16 mouse cellular contexts compared by ENCODE assay signal in the genomic region with DNA sequence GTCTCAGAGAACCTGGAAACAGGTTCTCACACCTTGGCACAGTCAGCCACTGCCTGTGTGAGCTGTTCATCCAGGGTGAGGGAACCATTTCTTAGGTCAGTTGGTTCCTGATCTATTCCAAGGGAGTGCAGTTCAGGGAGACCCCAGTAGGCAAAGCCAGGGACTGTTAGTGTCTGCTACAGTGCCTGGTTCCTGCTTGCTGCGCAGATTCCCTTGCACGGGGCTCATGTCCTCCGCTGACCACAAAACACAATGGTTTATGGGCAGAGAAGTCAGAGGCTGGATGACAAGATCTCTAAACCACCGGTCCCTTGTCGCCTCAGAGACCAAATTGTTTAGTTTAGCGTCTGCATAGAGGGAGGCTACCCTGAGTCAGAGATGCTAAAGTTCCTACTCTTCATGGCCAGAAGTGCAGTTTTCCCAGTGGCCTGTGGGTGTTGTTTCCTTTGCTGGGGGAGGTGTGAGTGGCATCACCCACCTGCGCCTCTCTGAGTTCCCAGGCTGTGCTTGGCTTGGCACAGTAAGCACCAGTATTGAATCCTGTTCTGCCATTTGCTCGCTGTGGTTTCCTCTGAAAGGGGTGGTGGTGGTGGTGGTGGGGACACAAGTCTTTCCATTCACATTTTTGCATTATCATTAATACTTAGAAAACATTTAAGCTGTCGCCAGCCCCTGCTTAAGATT.
DNase-seq lines count a peak whose midpoint lies in the region; ATAC-seq and TF ChIP-seq lines count a peak whose summit lies in the region.
"Had no signal": no experiment of that assay in that cellular context is flagged by ENCODE, and none has a peak within 500 bp of the region (broad histone marks: within the 10 kb centered on the region; RNA-seq: fewer than 3 reads in every experiment).

No protein-coding gene starts in this region.

- H3K4me3 ChIP-seq in heart, embryonic 15.5 days = no peak overlapping the region
- no peak overlapping the region for H3K4me3 ChIP-seq in lung, adult 2 months (replicated peaks; ENCODE audit: extremely low read depth, low read depth, low read length)
- H3K4me3 ChIP-seq in stomach, postnatal 0 days (ENCODE audit: low read depth, low read length) = no peak overlapping the region
- H3K4me3 ChIP-seq in gastrocnemius, adult 2 months = no peak overlapping the region
- H3K4me3 ChIP-seq: heart, adult 2 months; midbrain, embryonic 10.5 days; stomach, embryonic 15.5 days had no signal

- intact Hi-C loops in gastrocnemius, adult 2 months (cut with DNase I) = no loop called here

- H3K9ac ChIP-seq in heart, embryonic 15.5 days = no peak overlapping the region
- no peak overlapping the region for H3K9ac ChIP-seq in stomach, postnatal 0 days (ENCODE audit: low read length)
- H3K9ac ChIP-seq: stomach, embryonic 15.5 days had no signal

- H3K4me1 ChIP-seq in heart, embryonic 15.5 days (replicated peaks) = peaks cover 9% of the 10 kb centered on the region
- H3K4me1 ChIP-seq in lung, adult 2 months (ENCODE audit: control insufficient read depth, insufficient read depth, low read length) = peaks cover 7% of the 10 kb centered on the region; the same call in 1 of the 2 replicates
- H3K4me1 ChIP-seq in stomach, postnatal 0 days (replicated peaks; ENCODE audit: control insufficient read depth, insufficient read depth) = no peaks in the 10 kb centered on the region

- TF ChIP-seq POLR2A in lung, adult 2 months (IDR thresholded peaks at IDR 0.05; ENCODE audit: borderline replicate concordance, extremely low read depth, low read depth, low read length) = no peak

- TF ChIP-seq CTCF in lung, adult 2 months (IDR thresholded peaks at IDR 0.05; ENCODE audit: insufficient read depth, low read length) = no peak
- TF ChIP-seq CTCF in stomach, postnatal 0 days (IDR thresholded peaks at IDR 0.05; ENCODE audit: low read depth) = no peak
- TF ChIP-seq CTCF in gastrocnemius, adult 2 months (IDR thresholded peaks at IDR 0.05) = no peak

- no peak overlapping the region for H3K4me2 ChIP-seq in heart, embryonic 15.5 days
- H3K4me2 ChIP-seq in stomach, postnatal 0 days (replicated peaks; ENCODE audit: low read depth) = no peak overlapping the region
- H3K4me2 ChIP-seq: stomach, embryonic 15.5 days had no signal

- 57% methylated on average over 9 of the region's 9 CpGs for WGBS in heart, embryonic 15.5 days
- 69% methylated on average over 9 of the region's 9 CpGs for WGBS in lung, adult 2 months
- 72% methylated on average over 9 of the region's 9 CpGs for WGBS in stomach, postnatal 0 days

- no peaks in the 10 kb centered on the region for H3K9me3 ChIP-seq in heart, embryonic 15.5 days (replicated peaks)
- H3K9me3 ChIP-seq in stomach, postnatal 0 days (ENCODE audit: control insufficient read depth, low read length) = no peaks in the 10 kb centered on the region
- H3K9me3 ChIP-seq: midbrain, embryonic 10.5 days had no signal

- no peaks in the 10 kb centered on the region for H3K36me3 ChIP-seq in heart, embryonic 15.5 days
- H3K36me3 ChIP-seq in stomach, postnatal 0 days (ENCODE audit: control insufficient read depth, insufficient read depth, low read length) = no peaks in the 10 kb centered on the region
- H3K36me3 ChIP-seq: midbrain, embryonic 10.5 days; stomach, embryonic 15.5 days had no signal

- no peak for ATAC-seq in heart, embryonic 15.5 days (replicated peaks; ENCODE audit: insufficient number of reproducible peaks, insufficient read depth, low FRiP score, low read depth)
- peak; percentile 55 for ATAC-seq in common myeloid progenitor, adult 5-6 weeks (replicated peaks; ENCODE audit: low read depth, poor library complexity, severe bottlenecking)
- peak; percentile 30 for ATAC-seq in megakaryocyte, adult 5-6 weeks (ENCODE audit: poor library complexity, severe bottlenecking)
- no peak for ATAC-seq in stomach, postnatal 0 days (ENCODE audit: low FRiP score, low TSS enrichment)
- ATAC-seq: intestine, postnatal 0 days had no signal

- H3K27ac ChIP-seq in heart, embryonic 15.5 days = 0 out of 2 replicates have a peak overlapping the region, but pooled peaks have one; percentile 26
- no peak overlapping the region for H3K27ac ChIP-seq in stomach, postnatal 0 days (replicated peaks)
- no peak overlapping the region for H3K27ac ChIP-seq in gastrocnemius, adult 2 months
- H3K27ac ChIP-seq: kidney, postnatal 0 days; midbrain, embryonic 10.5 days had no signal

- TF ChIP-seq EP300 in stomach, postnatal 0 days (optimal IDR thresholded peaks at IDR 0.05) = no peak

- DNase-seq in heart, adult 18-20 months = no peak
- DNase-seq in lung, postnatal 10 days = peak; percentile 19
- no peak for DNase-seq in lung, adult 2 months
- no peak for DNase-seq in stomach, postnatal 0 days (ENCODE audit: low spot score)
- DNase-seq in gastrocnemius, adult 2 months = no peak
- DNase-seq: cerebellum, adult 18-20 months; heart, adult 2 months; layer of hippocampus, adult 9-11 months; liver had no signal

- no peaks in the 10 kb centered on the region for H3K27me3 ChIP-seq in heart, embryonic 15.5 days
- no peaks in the 10 kb centered on the region for H3K27me3 ChIP-seq in stomach, postnatal 0 days (ENCODE audit: control insufficient read depth, insufficient read depth, low read length)
- H3K27me3 ChIP-seq: stomach, embryonic 15.5 days had no signal

Comparison
In these comparisons a context has a peak if more than half of its experiments do, and no peak if none do; other contexts are left out.
1. ATAC-seq: peak in common myeloid progenitor, adult 5-6 weeks (single experiment) and megakaryocyte, adult 5-6 weeks (single experiment); none in heart, embryonic 15.5 days (single experiment) and stomach, postnatal 0 days (single experiment).